Mouse (Mus musculus) E14TG2a.4 (cell line): ENCODE data around the gene S100a4.

Experiments
- H3K27me3 ChIP-seq: 2 replicates; pipeline ENCODE4 v1.6.1; 2014; ENCODE audit warnings: low read length, control low read depth; ENCODE audit not compliant: insufficient read depth
- H3K36me3 ChIP-seq: 2 replicates; pipeline ENCODE4 v1.6.1; 2014; ENCODE audit warnings: low read length, control low read depth; ENCODE audit not compliant: insufficient read depth
- H3K4me1 ChIP-seq: replicated peaks from 2 replicates; pipeline ENCODE4 v1.6.1; 2014; ENCODE audit warnings: low read depth, low read length, control low read depth
- H3K4me3 ChIP-seq: replicated peaks from 2 replicates; pipeline ENCODE4 v1.5.1; 2014; ENCODE audit warnings: mild to moderate bottlenecking, low read length
- H3K9me3 ChIP-seq: 2 replicates; pipeline ENCODE4 v1.6.1; 2014; ENCODE audit warnings: low read length, control low read depth
- CTCF ChIP-seq: conservative IDR thresholded peaks from 2 replicates; pipeline ENCODE4 v1.5.1; 2014; ENCODE audit warnings: low read length
- NANOG ChIP-seq: IDR thresholded peaks from 2 replicates; pipeline ENCODE4 v1.6.1; 2014; ENCODE audit warnings: borderline replicate concordance, low read length, mixed read lengths
- POU5F1 ChIP-seq: IDR thresholded peaks from 2 replicates; pipeline ENCODE4 v1.6.1; 2014; ENCODE audit warnings: low read length, borderline replicate concordance

The S100a4 gene

GRCm38 (mm10) chr3:90615911-90616310, 12.3 kb downstream of the S100a4 start:
- Histone ChIP-seq H3K27me3 (peaks cover 15% of the 10 kb centered on the region), H3K9me3 (no peaks in the 10 kb centered on the region), H3K4me3 (no peak overlapping the region), H3K4me1 (peaks cover 53% of the 10 kb centered on the region), H3K36me3 (no peaks in the 10 kb centered on the region)
- TF ChIP-seq POU5F1 = no peak

- peaks cover 15% of the 10 kb centered on the region for H3K27me3 ChIP-seq
- H3K4me1 ChIP-seq = peaks cover 41% of the 10 kb centered on the region
- no peaks in the 10 kb centered on the region for H3K9me3 ChIP-seq
- H3K4me3 ChIP-seq = no peak overlapping the region
- peak; percentile 65 for TF ChIP-seq CTCF
- no peak for TF ChIP-seq POU5F1
- no peak for TF ChIP-seq NANOG
- H3K36me3 ChIP-seq = no peaks in the 10 kb centered on the region
Measured at GRCm38 (mm10) chr3:90617586-90617985, 14.0 kb downstream of the S100a4 start.

- no peaks in the 10 kb centered on the region for H3K36me3 ChIP-seq
- H3K4me1 ChIP-seq = peaks cover 3% of the 10 kb centered on the region; the same call in 1 of the 2 replicates
- no peaks in the 10 kb centered on the region for H3K9me3 ChIP-seq
- H3K4me3 ChIP-seq = no peak overlapping the region
- H3K27me3 ChIP-seq = no peaks in the 10 kb centered on the region
- TF ChIP-seq CTCF = no peak
- no peak for TF ChIP-seq POU5F1
- TF ChIP-seq NANOG = no peak
Measured at GRCm38 (mm10) chr3:90621552-90621951, 18.0 kb downstream of the S100a4 start.

- Histone ChIP-seq H3K36me3 (no peaks in the 10 kb centered on the region), H3K4me3 (no peak overlapping the region), H3K9me3 (no peaks in the 10 kb centered on the region), H3K4me1 (peaks cover 3% of the 10 kb centered on the region; the same call in 1 of the 2 replicates), H3K27me3 (no peaks in the 10 kb centered on the region)
- TF ChIP-seq CTCF (no peak), POU5F1 (no peak), NANOG (no peak)
Measured at GRCm38 (mm10) chr3:90623435-90624071, 20.0 kb downstream of the S100a4 start.

GRCm38 (mm10) chr3:90625496-90625895, 21.9 kb downstream of the S100a4 start:
- Histone ChIP-seq H3K4me3 (no peak overlapping the region), H3K9me3 (no peaks in the 10 kb centered on the region)
- TF ChIP-seq NANOG = no peak
- no peak for TF ChIP-seq CTCF
- TF ChIP-seq POU5F1 = no peak

GRCm38 (mm10) chr3:90626266-90627021, 22.9 kb downstream of the S100a4 start:
- Histone ChIP-seq H3K4me1 (no peaks in the 10 kb centered on the region; the same call in 1 of the 2 replicates), H3K4me3 (no peak overlapping the region), H3K36me3 (no peaks in the 10 kb centered on the region), H3K9me3 (no peaks in the 10 kb centered on the region), H3K27me3 (no peaks in the 10 kb centered on the region)
- TF ChIP-seq NANOG (no peak), POU5F1 (no peak), CTCF (no peak)

More at GRCm38 (mm10) chr3:90625496-90625895, 21.9 kb downstream of the S100a4 start:
- Histone ChIP-seq H3K27me3 (no peaks in the 10 kb centered on the region), H3K4me1 (peaks cover 3% of the 10 kb centered on the region; the same call in 1 of the 2 replicates), H3K36me3 (no peaks in the 10 kb centered on the region)

GRCm38 (mm10) chr3:90627366-90627765, 23.8 kb downstream of the S100a4 start:
- H3K4me1 ChIP-seq = no peaks in the 10 kb centered on the region
- no peaks in the 10 kb centered on the region for H3K36me3 ChIP-seq
- no peaks in the 10 kb centered on the region for H3K9me3 ChIP-seq
- no peak overlapping the region for H3K4me3 ChIP-seq
- H3K27me3 ChIP-seq = no peaks in the 10 kb centered on the region
- TF ChIP-seq CTCF (no peak), POU5F1 (no peak), NANOG (no peak)

GRCm38 (mm10) chr3:90627807-90628206, 24.2 kb downstream of the S100a4 start:
- TF ChIP-seq POU5F1 (no peak), CTCF (no peak), NANOG (no peak)
- H3K36me3 ChIP-seq = no peaks in the 10 kb centered on the region
- no peaks in the 10 kb centered on the region for H3K27me3 ChIP-seq
- H3K4me3 ChIP-seq = no peak overlapping the region
- H3K4me1 ChIP-seq = no peaks in the 10 kb centered on the region
- H3K9me3 ChIP-seq = no peaks in the 10 kb centered on the region

GRCm38 (mm10) chr3:90629298-90629697, 25.7 kb downstream of the S100a4 start:
- Histone ChIP-seq H3K36me3 (no peaks in the 10 kb centered on the region), H3K4me1 (no peaks in the 10 kb centered on the region), H3K4me3 (no peak overlapping the region), H3K9me3 (no peaks in the 10 kb centered on the region; the same call in 1 of the 2 replicates), H3K27me3 (no peaks in the 10 kb centered on the region)
- TF ChIP-seq NANOG (no peak), CTCF (no peak), POU5F1 (no peak)
